Mouse (Mus musculus) liver, embryonic 11.5 days (tissue): ENCODE measurements around the gene 2610301B20Rik. TPM values are rescaled to one million over a fixed set of nuclear protein-coding genes. Genes with fewer than 3 reads are reported as not detected.
"Not testable (repeated sequence)": the region's sequence is repeated elsewhere in the genome, so short reads cannot be mapped to it uniquely, and the experiment has no call there.

Experiments used
- ATAC-seq: fragments of 200-750 bp; cut with Nextera tagmentation; replicated peaks from 2 replicates; pipeline ENCODE4 v1.8.0; 2017; ENCODE audit warnings: moderate number of reproducible peaks, mild to moderate bottlenecking, moderate TSS enrichment, moderate library complexity; ENCODE audit not compliant: low FRiP score
- DNase-seq: peaks from one replicate; pipeline ENCODE4 v3.0.0-alpha.2; 2017; ENCODE audit warnings: low spot score
- H3K27ac ChIP-seq: fragments of 300-500 bp; sonication (generic); 2 replicates; pipeline ENCODE4 v1.5.1; 2014; ENCODE audit warnings: mild to moderate bottlenecking, low read depth, low read length, control low read depth
- H3K27me3 ChIP-seq: fragments of 300-500 bp; sonication (generic); replicated peaks from 2 replicates; pipeline ENCODE4 v1.6.1; 2014; ENCODE audit warnings: low read length, mixed read lengths; ENCODE audit not compliant: control insufficient read depth, insufficient read depth
- H3K36me3 ChIP-seq: fragments of 300-500 bp; sonication (generic); 2 replicates; pipeline ENCODE4 v1.6.1; 2014; ENCODE audit warnings: mild to moderate bottlenecking, low read length, moderate library complexity, mixed read lengths; ENCODE audit not compliant: control insufficient read depth, insufficient read depth
- H3K4me1 ChIP-seq: fragments of 300-500 bp; sonication (generic); replicated peaks from 2 replicates; pipeline ENCODE4 v1.6.1; 2014; ENCODE audit warnings: low read length, mixed read lengths; ENCODE audit not compliant: control insufficient read depth, insufficient read depth
- H3K4me2 ChIP-seq: fragments of 300-500 bp; sonication (generic); 2 replicates; pipeline ENCODE4 v1.6.1; 2014; ENCODE audit warnings: mild to moderate bottlenecking, control low read depth, moderate library complexity
- H3K4me3 ChIP-seq: fragments of 300-500 bp; sonication (generic); 2 replicates; pipeline ENCODE4 v1.5.1; 2014; ENCODE audit warnings: low read depth, low read length, control low read depth
- H3K9ac ChIP-seq: fragments of 300-500 bp; sonication (generic); 2 replicates; pipeline ENCODE4 v1.6.1; 2014; ENCODE audit warnings: low read depth, low read length, control low read depth
- H3K9me3 ChIP-seq: fragments of 300-500 bp; sonication (generic); 2 replicates; pipeline ENCODE4 v1.6.1; 2016; ENCODE audit warnings: low read length, inconsistent platforms, mixed read lengths; ENCODE audit not compliant: control insufficient read depth
- WGBS: fragments of 180-500 bp; shearing (Covaris S2); extraction: QIAGEN DNeasy Blood & Tissue Kit; methylation state at CpG from one replicate; pipeline ENCODE4 v1.1.7; 2014; 5-methylcytosine and 5-hydroxymethylcytosine counted together
- polyA plus RNA-seq: library from polyadenylated mRNA; unstranded; fragments of >200 nt; fragmentation: Nextera tagmentation; extraction: Ambion mirVana; gene quantifications from 2 replicates; pipeline ENCODE4 v1.2.1, GENCODE M21; 2014

The 2610301B20Rik gene
- polyA plus RNA-seq, 1 experiment from 2014 or later, result 19.9 TPM

DNA sequence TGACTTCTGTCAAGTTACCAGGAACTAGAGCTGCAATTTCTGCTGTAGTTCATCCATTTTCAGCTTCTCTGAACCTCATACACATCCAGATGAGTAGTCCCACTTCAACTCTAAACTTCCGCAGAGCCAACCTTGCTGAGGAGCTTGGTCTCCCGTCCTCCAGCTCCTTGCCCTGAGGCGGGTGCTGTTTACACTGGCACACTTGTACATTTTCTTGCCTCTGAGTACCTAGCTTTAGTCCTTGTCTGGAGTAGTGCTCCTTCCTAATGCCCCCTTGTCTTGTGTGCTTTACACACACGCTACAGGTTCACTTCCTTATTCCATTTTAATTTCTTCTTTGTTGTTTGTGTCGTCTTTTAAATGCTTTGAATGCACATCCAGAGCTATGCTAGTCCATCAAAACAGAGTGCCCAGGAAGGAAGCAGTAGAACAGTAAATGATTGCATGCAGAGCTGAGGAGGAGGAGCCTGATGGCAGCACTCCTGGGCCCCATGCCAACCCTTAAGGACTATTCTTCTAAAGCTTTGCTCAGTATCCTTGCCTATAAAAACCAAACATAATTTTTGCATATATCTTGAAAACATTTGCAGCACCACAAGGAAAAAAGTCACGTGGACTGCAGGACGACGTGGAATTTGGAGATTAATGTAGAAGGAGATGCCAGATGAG, 9.6 kb downstream of the 2610301B20Rik start:
- peaks cover 15% of the 10 kb centered on the region for H3K36me3 ChIP-seq
- H3K27ac ChIP-seq, result no peak overlapping the region
- no peak overlapping the region for H3K9ac ChIP-seq
- H3K27me3 ChIP-seq, result no peaks in the 10 kb centered on the region
- H3K4me3 ChIP-seq, result no peak overlapping the region
- ATAC-seq (no peak), DNase-seq (no peak)
- no peaks in the 10 kb centered on the region for H3K4me1 ChIP-seq
- WGBS, result 90% methylated on average over 8 of the region's 8 CpGs
- H3K4me2 ChIP-seq, result no peak overlapping the region
- peaks cover 2% of the 10 kb centered on the region; the same call in 1 of the 2 replicates for H3K9me3 ChIP-seq

DNA sequence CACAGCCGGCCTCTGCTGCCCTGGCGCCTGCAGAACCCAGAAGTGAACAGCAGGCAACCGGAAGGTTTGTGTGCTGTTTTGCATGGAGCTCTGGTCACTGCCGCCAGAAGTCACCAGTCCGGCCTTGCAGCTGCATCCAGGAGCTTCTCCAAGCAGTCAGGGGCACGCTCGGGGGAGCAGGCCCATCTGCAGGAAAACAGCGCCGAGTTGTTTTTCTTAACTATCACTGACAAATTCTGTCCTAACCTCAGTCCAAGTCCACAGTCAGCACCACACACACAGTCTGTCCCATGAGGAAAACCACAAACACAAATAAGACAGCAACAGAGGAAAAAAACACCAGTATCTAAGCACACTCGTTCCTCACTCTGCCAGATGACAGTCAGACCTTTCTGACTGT, 14.5 kb downstream of the 2610301B20Rik start:
- H3K9me3 ChIP-seq, result peaks cover 4% of the 10 kb centered on the region; the same call in 1 of the 2 replicates
- 93% methylated on average over 10 of the region's 10 CpGs for WGBS
- no peak for ATAC-seq

DNA sequence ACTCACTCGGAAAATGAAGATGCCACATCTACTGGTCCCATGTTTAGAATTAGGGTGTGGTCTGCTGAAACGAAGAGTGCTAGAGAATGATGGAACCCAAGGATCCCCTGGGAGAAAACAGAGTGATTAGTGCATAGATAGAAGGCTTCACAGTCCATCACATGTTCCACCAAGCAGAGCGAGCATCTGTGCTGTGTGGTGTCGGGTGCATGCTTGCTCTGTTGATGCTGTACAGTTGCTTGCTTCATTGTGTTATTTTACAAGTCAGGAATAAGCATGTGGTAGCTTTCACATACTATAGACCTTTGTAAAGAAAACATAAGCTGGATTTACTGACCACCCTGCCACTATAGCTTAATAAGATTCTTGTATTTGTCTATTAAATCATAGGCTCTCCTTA, 22.0 kb downstream of the 2610301B20Rik start:
- WGBS, result 82% methylated on average over 4 of the region's 4 CpGs
- no peak for ATAC-seq
- Histone ChIP-seq H3K27ac (no peak overlapping the region), H3K27me3 (no peaks in the 10 kb centered on the region), H3K4me3 (no peak overlapping the region), H3K9me3 (no peaks in the 10 kb centered on the region), H3K36me3 (peaks cover 7% of the 10 kb centered on the region; the same call in 1 of the 2 replicates), H3K4me2 (no peak overlapping the region), H3K4me1 (no peaks in the 10 kb centered on the region), H3K9ac (no peak overlapping the region)
- no peak for DNase-seq

More for the DNA sequence above, 14.5 kb downstream of the 2610301B20Rik start:
- no peak overlapping the region for H3K9ac ChIP-seq
- no peaks in the 10 kb centered on the region for H3K27me3 ChIP-seq
- no peak overlapping the region for H3K4me2 ChIP-seq
- no peak overlapping the region for H3K27ac ChIP-seq
- H3K4me3 ChIP-seq, result no peak overlapping the region
- no peak for DNase-seq
- H3K36me3 ChIP-seq, result peaks cover 13% of the 10 kb centered on the region
- no peaks in the 10 kb centered on the region for H3K4me1 ChIP-seq

DNA sequence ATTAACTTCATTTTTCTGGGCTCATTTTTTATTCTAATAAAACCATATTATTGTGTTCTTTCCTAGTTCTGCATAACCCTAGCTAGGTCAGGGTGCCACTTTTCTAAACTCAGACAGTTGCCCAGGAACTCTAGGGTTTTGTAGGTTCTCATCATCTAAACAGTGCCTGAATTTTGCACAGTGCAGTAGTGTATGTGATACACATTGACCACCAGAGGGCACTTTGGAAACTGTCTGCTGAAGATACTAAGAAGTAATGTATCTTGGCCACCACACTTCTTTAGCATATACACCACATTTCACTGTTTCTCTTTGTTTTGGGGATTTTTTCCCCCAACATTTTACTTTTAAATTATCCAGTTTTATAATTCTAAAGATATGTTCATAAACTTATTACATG, 22.6 kb downstream of the 2610301B20Rik start:
- Histone ChIP-seq H3K4me3 (no peak overlapping the region), H3K36me3 (peaks cover 7% of the 10 kb centered on the region; the same call in 1 of the 2 replicates), H3K4me1 (no peaks in the 10 kb centered on the region), H3K9me3 (no peaks in the 10 kb centered on the region), H3K27ac (no peak overlapping the region), H3K9ac (no peak overlapping the region), H3K4me2 (no peak overlapping the region), H3K27me3 (no peaks in the 10 kb centered on the region)
- DNase-seq (no peak), ATAC-seq (peak; percentile 56; the same call in 1 of the 2 replicates)

DNA sequence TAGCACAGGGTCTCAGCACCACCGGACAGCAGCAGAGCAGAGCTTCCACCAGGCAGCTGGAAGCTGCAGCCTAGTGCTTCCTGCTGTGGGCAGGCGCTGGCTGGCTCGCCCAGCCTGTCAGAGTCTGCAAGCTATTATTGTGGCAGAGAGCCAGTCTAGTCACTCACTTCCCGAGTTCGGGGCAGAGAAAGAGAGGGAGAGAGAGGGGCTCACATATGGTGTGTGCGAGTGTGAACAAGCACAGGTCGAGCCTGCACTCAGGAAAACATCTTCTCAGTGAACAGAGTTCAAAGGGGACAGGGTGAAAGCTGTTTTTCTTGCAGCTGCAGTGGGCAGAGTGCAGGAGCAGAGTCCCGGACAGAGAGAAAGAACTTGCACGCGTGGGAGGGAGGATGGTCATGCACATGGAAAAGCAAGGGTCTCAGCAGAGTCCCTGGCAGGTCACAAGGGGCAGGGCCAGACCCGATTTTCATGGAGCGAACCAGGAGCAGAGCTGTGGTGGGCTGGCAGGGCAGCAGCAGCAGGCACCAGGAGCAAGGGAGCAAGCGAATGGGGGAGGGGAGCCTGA, 31.0 kb downstream of the 2610301B20Rik start:
- 0 out of 2 replicates have a peak overlapping the region, but pooled peaks have one; percentile 1 for H3K9ac ChIP-seq
- DNase-seq (no peak), ATAC-seq (peak; percentile 43)
- H3K4me3 ChIP-seq, result no peak overlapping the region
- no peaks in the 10 kb centered on the region for H3K27me3 ChIP-seq
- 13% methylated on average over 13 of the region's 13 CpGs for WGBS
- no peaks in the 10 kb centered on the region for H3K9me3 ChIP-seq
- H3K36me3 ChIP-seq, result no peaks in the 10 kb centered on the region
- H3K27ac ChIP-seq, result no peak overlapping the region
- peaks cover 7% of the 10 kb centered on the region for H3K4me1 ChIP-seq
- peak overlapping the region; percentile 49 for H3K4me2 ChIP-seq

DNA sequence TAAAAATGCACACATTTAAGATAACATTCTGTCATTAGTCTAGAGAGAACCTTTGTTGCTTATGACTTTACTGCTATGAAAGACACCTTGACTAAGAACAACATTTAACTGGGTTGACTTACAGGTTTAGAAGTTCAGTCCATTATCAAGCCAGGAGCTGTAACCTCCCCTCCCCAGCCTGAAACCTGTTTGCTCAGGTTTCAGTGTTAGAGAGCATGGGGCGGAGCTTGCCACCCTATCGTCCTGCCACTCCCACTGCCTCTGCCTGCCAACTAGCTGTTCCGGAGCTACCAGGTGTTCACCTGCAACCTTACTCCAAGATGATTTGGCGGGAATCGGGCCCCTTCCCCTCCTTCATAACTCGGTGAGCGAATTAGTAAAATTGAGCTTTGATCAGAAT, 37.1 kb downstream of the 2610301B20Rik start:
- DNase-seq, H3K4me2 ChIP-seq, ATAC-seq, H3K36me3 ChIP-seq, H3K27me3 ChIP-seq, H3K4me3 ChIP-seq, H3K27ac ChIP-seq, H3K9ac ChIP-seq, H3K9me3 ChIP-seq: not testable (repeated sequence)
- peaks cover 22% of the 10 kb centered on the region for H3K4me1 ChIP-seq
- WGBS, result 37% methylated on average over 7 of the region's 7 CpGs

DNA sequence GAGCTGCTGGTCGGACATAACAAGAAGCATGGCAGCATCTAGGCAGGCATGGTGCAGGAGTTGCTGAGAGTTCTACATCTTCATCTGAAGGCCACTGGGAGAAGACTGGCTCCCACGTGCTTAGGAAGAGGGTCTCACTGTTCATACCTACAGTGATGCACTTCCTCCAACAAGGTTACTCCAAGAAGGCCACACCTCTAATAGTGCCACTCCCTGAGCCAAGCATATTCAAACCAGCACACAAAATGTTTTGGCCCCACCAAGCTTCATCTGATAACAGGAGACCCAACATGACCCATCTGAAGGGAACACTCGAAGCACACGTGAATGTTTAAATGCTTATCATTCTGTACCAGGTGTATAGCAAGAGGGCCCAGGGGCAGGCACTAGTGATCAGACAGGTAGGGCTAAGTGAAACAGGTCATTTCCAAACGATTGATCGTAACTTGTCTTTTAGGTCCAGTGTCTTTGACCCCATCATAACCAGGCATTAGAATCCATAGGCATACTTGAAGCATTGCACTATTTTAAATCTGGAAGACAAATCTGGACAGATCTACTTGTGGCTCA, 37.7 kb downstream of the 2610301B20Rik start:
- Histone ChIP-seq H3K27me3 (no peaks in the 10 kb centered on the region), H3K9me3 (no peaks in the 10 kb centered on the region), H3K4me2 (no peak overlapping the region), H3K36me3 (no peaks in the 10 kb centered on the region), H3K9ac (no peak overlapping the region), H3K27ac (no peak overlapping the region), H3K4me1 (peaks cover 22% of the 10 kb centered on the region), H3K4me3 (no peak overlapping the region)
- ATAC-seq, result no peak
- DNase-seq, result no peak
- 65% methylated on average over 6 of the region's 6 CpGs for WGBS

DNA sequence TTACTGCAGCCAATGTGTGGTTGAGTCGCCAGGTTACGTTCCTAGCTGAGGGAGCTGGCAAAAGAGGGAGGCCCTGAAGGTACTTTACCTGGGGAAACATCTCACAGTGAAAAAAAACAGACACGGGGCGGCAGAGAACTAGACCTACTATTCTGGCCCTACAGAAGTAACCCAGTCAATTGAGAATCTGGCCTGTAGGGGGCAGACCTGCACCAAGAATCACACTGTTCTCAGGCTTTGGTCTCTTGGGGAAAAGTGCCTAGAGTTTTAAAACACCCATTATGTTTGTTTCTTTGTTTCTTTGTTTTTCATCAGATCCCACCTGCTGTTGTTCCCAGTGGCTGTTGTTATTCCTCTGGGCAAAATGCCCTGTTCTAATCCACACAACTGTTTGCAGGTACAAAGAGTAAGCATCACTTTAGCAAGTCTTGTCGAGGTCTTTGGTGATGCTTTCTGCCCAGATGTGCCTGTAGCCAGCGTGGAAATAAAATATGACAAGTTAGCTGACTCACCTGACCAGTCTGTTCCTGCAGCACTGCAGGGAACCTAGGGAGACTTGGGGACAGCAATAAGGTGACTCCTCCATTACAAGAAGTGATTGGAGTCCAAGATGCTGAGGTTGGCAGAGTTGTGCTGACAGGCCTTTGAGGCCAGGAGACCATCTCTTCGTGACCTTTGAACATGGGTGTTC, 38.5 kb downstream of the 2610301B20Rik start:
- H3K4me3 ChIP-seq, result no peak overlapping the region
- peaks cover 22% of the 10 kb centered on the region for H3K4me1 ChIP-seq
- H3K27ac ChIP-seq, result no peak overlapping the region
- H3K9ac ChIP-seq, result no peak overlapping the region
- H3K4me2 ChIP-seq, result no peak overlapping the region
- peak; percentile 68 for ATAC-seq
- no peaks in the 10 kb centered on the region for H3K36me3 ChIP-seq
- H3K27me3 ChIP-seq, result no peaks in the 10 kb centered on the region
- WGBS, result 35% methylated on average over 7 of the region's 7 CpGs
- DNase-seq, result peak; percentile 75
- no peaks in the 10 kb centered on the region for H3K9me3 ChIP-seq
